Mouse (Mus musculus) NIH3T3 (cell line): Measurements from ENCODE around the gene Cog5.

Experiments used
- DNase-seq: peaks from one replicate; pipeline ENCODE4 v3.0.0-alpha.2; 2012; ENCODE audit warnings: low read depth

The Cog5 gene

GRCm38 (mm10) chr12:31709665-31710064 lies 55.0 kb downstream of the Cog5 start:
- no peak for DNase-seq

GRCm38 (mm10) chr12:31712233-31712632 lies 57.6 kb downstream of the Cog5 start:
- DNase-seq: no peak

- DNase-seq: no peak
These were observed 58.1 kb downstream of the Cog5 start for GRCm38 (mm10) chr12:31712727-31713126.

- DNase-seq: no peak
These were observed 58.9 kb downstream of the Cog5 start, which contains the start of gene Gpr22 for GRCm38 (mm10) chr12:31713600-31713999. Gene Gpr22, minus strand, starts transcription at chr12:31713947.

- DNase-seq: no peak
These were observed 59.4 kb downstream of the Cog5 start for GRCm38 (mm10) chr12:31714070-31714469.

- DNase-seq: peak; percentile 53
These were observed 65.1 kb downstream of the Cog5 start for GRCm38 (mm10) chr12:31719586-31720275.

GRCm38 (mm10) chr12:31724576-31724975 lies 69.9 kb downstream of the Cog5 start:
- DNase-seq: no peak

- DNase-seq: no peak
These were observed 71.0 kb downstream of the Cog5 start for GRCm38 (mm10) chr12:31725511-31726275.

GRCm38 (mm10) chr12:31726707-31727106 lies 72.0 kb downstream of the Cog5 start:
- DNase-seq: no peak

GRCm38 (mm10) chr12:31730126-31730525 lies 75.5 kb downstream of the Cog5 start:
- DNase-seq: no peak

GRCm38 (mm10) chr12:31734616-31735015 lies 79.9 kb downstream of the Cog5 start:
- DNase-seq: peak; percentile 15

GRCm38 (mm10) chr12:31747301-31747700 lies 92.6 kb downstream of the Cog5 start:
- no peak for DNase-seq

- DNase-seq: no peak
These were observed 95.2 kb downstream of the Cog5 start for GRCm38 (mm10) chr12:31749846-31750245.

GRCm38 (mm10) chr12:31754465-31754864 lies 99.8 kb downstream of the Cog5 start:
- no peak for DNase-seq

- no peak for DNase-seq
These were observed 101.5 kb downstream of the Cog5 start for GRCm38 (mm10) chr12:31755885-31756755.

GRCm38 (mm10) chr12:31773612-31774011 lies 118.9 kb downstream of the Cog5 start:
- DNase-seq: no peak

GRCm38 (mm10) chr12:31784291-31784690 lies 129.6 kb downstream of the Cog5 start:
- DNase-seq: no peak

GRCm38 (mm10) chr12:31788530-31788929 lies 133.9 kb downstream of the Cog5 start:
- DNase-seq: no peak

GRCm38 (mm10) chr12:31806410-31807154 lies 151.9 kb downstream of the Cog5 start:
- peak; percentile 33 for DNase-seq

GRCm38 (mm10) chr12:31818051-31818461 lies 163.4 kb downstream of the Cog5 start:
- peak; percentile 32 for DNase-seq

GRCm38 (mm10) chr12:31819096-31819495 lies 164.4 kb downstream of the Cog5 start:
- DNase-seq: no peak

- DNase-seq: no peak
These were observed 164.9 kb downstream of the Cog5 start for GRCm38 (mm10) chr12:31819520-31819919.
